Mouse (Mus musculus): ENCODE measurements around the gene Zic4. TPM values are rescaled to one million over a fixed set of nuclear protein-coding genes. Genes with fewer than 3 reads are reported as not detected.

Zic4 gene
- polyA plus RNA-seq, 1 experiment from 2014 or later = not detected

- ATAC-seq (ENCODE audit: insufficient read depth) = no peak
- no peak overlapping the region for H3K27ac ChIP-seq (ENCODE audit: low read depth)
- H3K4me3 ChIP-seq (ENCODE audit: low read depth, low read length) = no peak overlapping the region
- no peaks in the 10 kb centered on the region for H3K9me3 ChIP-seq (ENCODE audit: low read depth, low read length)
- no peak overlapping the region for H3K9ac ChIP-seq
- no peaks in the 10 kb centered on the region for H3K36me3 ChIP-seq (ENCODE audit: insufficient read depth)
- no peak for TF ChIP-seq CTCF (IDR thresholded peaks at IDR 0.05; ENCODE audit: low read depth)
- no peak overlapping the region for H3K4me2 ChIP-seq
- peaks cover 96% of the 10 kb centered on the region for H3K27me3 ChIP-seq (ENCODE audit: insufficient read depth, low read length)
- no peak for DNase-seq
- WGBS = 2% methylated on average over 8 of the region's 8 CpGs
- no peaks in the 10 kb centered on the region; the same call in 1 of the 2 replicates for H3K4me1 ChIP-seq (ENCODE audit: insufficient read depth)
These were observed 23.6 kb downstream of the Zic4 start for GRCm38 (mm10) chr9:91385561-91386430.

- Histone ChIP-seq H3K9me3 (ENCODE audit: low read depth, low read length) (no peaks in the 10 kb centered on the region), H3K9ac (no peak overlapping the region), H3K36me3 (ENCODE audit: insufficient read depth) (no peaks in the 10 kb centered on the region), H3K4me3 (ENCODE audit: low read depth, low read length) (no peak overlapping the region), H3K4me2 (no peak overlapping the region), H3K27me3 (ENCODE audit: insufficient read depth, low read length) (peaks cover 100% of the 10 kb centered on the region), H3K27ac (ENCODE audit: low read depth) (no peak overlapping the region), H3K4me1 (ENCODE audit: insufficient read depth) (no peaks in the 10 kb centered on the region)
- ATAC-seq (ENCODE audit: insufficient read depth) (no peak), DNase-seq (peak; percentile 9)
- 2% methylated on average over 17 of the region's 17 CpGs for WGBS
- TF ChIP-seq CTCF (IDR thresholded peaks at IDR 0.05; ENCODE audit: low read depth) = no peak
These were observed 24.3 kb downstream of the Zic4 start for GRCm38 (mm10) chr9:91386502-91386890.

- Histone ChIP-seq H3K4me3 (ENCODE audit: low read depth, low read length) (no peak overlapping the region), H3K4me2 (no peak overlapping the region), H3K9ac (no peak overlapping the region), H3K36me3 (ENCODE audit: insufficient read depth) (no peaks in the 10 kb centered on the region), H3K27ac (ENCODE audit: low read depth) (no peak overlapping the region), H3K4me1 (ENCODE audit: insufficient read depth) (no peaks in the 10 kb centered on the region), H3K27me3 (ENCODE audit: insufficient read depth, low read length) (peaks cover 100% of the 10 kb centered on the region), H3K9me3 (ENCODE audit: low read depth, low read length) (no peaks in the 10 kb centered on the region)
- TF ChIP-seq CTCF (IDR thresholded peaks at IDR 0.05; ENCODE audit: low read depth) = no peak
- DNase-seq (no peak), ATAC-seq (ENCODE audit: insufficient read depth) (no peak)
- WGBS = under 1% methylated on average over 31 of the region's 31 CpGs
These were observed 24.9 kb downstream of the Zic4 start for GRCm38 (mm10) chr9:91386891-91387739.

GRCm38 (mm10) chr9:91387740-91388080 is 25.5 kb downstream of the Zic4 start:
- no peak overlapping the region for H3K4me2 ChIP-seq
- H3K9ac ChIP-seq = no peak overlapping the region
- DNase-seq = no peak
- no peaks in the 10 kb centered on the region for H3K36me3 ChIP-seq (ENCODE audit: insufficient read depth)
- no peaks in the 10 kb centered on the region for H3K4me1 ChIP-seq (ENCODE audit: insufficient read depth)
- no peaks in the 10 kb centered on the region for H3K9me3 ChIP-seq (ENCODE audit: low read depth, low read length)
- WGBS = under 1% methylated on average over 5 of the region's 5 CpGs
- no peak for ATAC-seq (ENCODE audit: insufficient read depth)
- TF ChIP-seq CTCF (IDR thresholded peaks at IDR 0.05; ENCODE audit: low read depth) = no peak
- peaks cover 98% of the 10 kb centered on the region for H3K27me3 ChIP-seq (ENCODE audit: insufficient read depth, low read length)
- H3K4me3 ChIP-seq (ENCODE audit: low read depth, low read length) = no peak overlapping the region
- H3K27ac ChIP-seq (ENCODE audit: low read depth) = no peak overlapping the region

- WGBS = under 1% methylated on average over 4 of the region's 4 CpGs
- Histone ChIP-seq H3K9me3 (ENCODE audit: low read depth, low read length) (no peaks in the 10 kb centered on the region), H3K27me3 (ENCODE audit: insufficient read depth, low read length) (peaks cover 98% of the 10 kb centered on the region), H3K4me3 (ENCODE audit: low read depth, low read length) (no peak overlapping the region), H3K36me3 (ENCODE audit: insufficient read depth) (no peaks in the 10 kb centered on the region), H3K27ac (ENCODE audit: low read depth) (no peak overlapping the region), H3K4me1 (ENCODE audit: insufficient read depth) (no peaks in the 10 kb centered on the region), H3K9ac (no peak overlapping the region), H3K4me2 (no peak overlapping the region)
- no peak for ATAC-seq (ENCODE audit: insufficient read depth)
- TF ChIP-seq CTCF (IDR thresholded peaks at IDR 0.05; ENCODE audit: low read depth) = no peak
- no peak for DNase-seq
These were observed 26.0 kb downstream of the Zic4 start for GRCm38 (mm10) chr9:91388173-91388572.

GRCm38 (mm10) chr9:91393376-91394068 is 31.3 kb downstream of the Zic4 start:
- H3K27ac ChIP-seq (ENCODE audit: low read depth) = no peak overlapping the region
- TF ChIP-seq CTCF (IDR thresholded peaks at IDR 0.05; ENCODE audit: low read depth) = no peak
- no peak overlapping the region for H3K9ac ChIP-seq
- no peaks in the 10 kb centered on the region for H3K9me3 ChIP-seq (ENCODE audit: low read depth, low read length)
- H3K27me3 ChIP-seq (ENCODE audit: insufficient read depth, low read length) = peaks cover 95% of the 10 kb centered on the region
- H3K4me1 ChIP-seq (ENCODE audit: insufficient read depth) = no peaks in the 10 kb centered on the region
- WGBS = 8% methylated on average over 8 of the region's 8 CpGs
- H3K4me2 ChIP-seq = no peak overlapping the region
- DNase-seq (no peak), ATAC-seq (ENCODE audit: insufficient read depth) (no peak)
- H3K36me3 ChIP-seq (ENCODE audit: insufficient read depth) = no peaks in the 10 kb centered on the region
- H3K4me3 ChIP-seq (ENCODE audit: low read depth, low read length) = no peak overlapping the region
